Comparison of ENCODE assay signal across 16 mouse cellular contexts in genomic region chr4:98049584-98049983, GRCm38 (mm10).
DNase-seq lines count a peak whose midpoint lies in the region; ATAC-seq and TF ChIP-seq lines count a peak whose summit lies in the region.
"Had no signal": no experiment of that assay in that cellular context is flagged by ENCODE, and none has a peak within 500 bp of the region (broad histone marks: within the 10 kb centered on the region; RNA-seq: fewer than 3 reads in every experiment).

No protein-coding gene starts in this region.

- peak; percentile 34 for DNase-seq in embryo, embryonic 11 days
- no peak for DNase-seq in embryo, embryonic 10 days (ENCODE audit: low spot score)
- DNase-seq in kidney, adult 11 months: no peak
- peak; percentile 28 for DNase-seq in kidney, postnatal 0 days (ENCODE audit: low spot score)
- no peak for DNase-seq in thymus, postnatal 14 days
- no peak for DNase-seq in layer of hippocampus, postnatal 10 days (ENCODE audit: low spot score in 2 of 2)
- DNase-seq: cerebellum, adult 11 months; cerebellum, postnatal 36 days had no signal

- H3K27me3 ChIP-seq in kidney, embryonic 15.5 days: no peaks in the 10 kb centered on the region
- H3K27me3 ChIP-seq in kidney, postnatal 0 days (ENCODE audit: insufficient read depth, low read length): no peaks in the 10 kb centered on the region
- H3K27me3 ChIP-seq in neural tube, embryonic 15.5 days (replicated peaks): no peaks in the 10 kb centered on the region
- H3K27me3 ChIP-seq: CH12.LX; forebrain, embryonic 13.5 days; Patski had no signal

- no peak overlapping the region for H3K9ac ChIP-seq in kidney, embryonic 15.5 days
- no peak overlapping the region for H3K9ac ChIP-seq in kidney, postnatal 0 days (ENCODE audit: low read depth, low read length)
- no peak overlapping the region for H3K9ac ChIP-seq in neural tube, embryonic 15.5 days (replicated peaks)
- H3K9ac ChIP-seq: forebrain, embryonic 13.5 days had no signal

- no peaks in the 10 kb centered on the region for H3K9me3 ChIP-seq in kidney, embryonic 15.5 days (replicated peaks)
- H3K9me3 ChIP-seq in kidney, postnatal 0 days (replicated peaks; ENCODE audit: low read length): no peaks in the 10 kb centered on the region
- no peaks in the 10 kb centered on the region for H3K9me3 ChIP-seq in neural tube, embryonic 15.5 days (replicated peaks)
- H3K9me3 ChIP-seq: forebrain, embryonic 13.5 days had no signal

- peaks cover 22% of the 10 kb centered on the region for H3K4me1 ChIP-seq in kidney, embryonic 15.5 days
- peaks cover 3% of the 10 kb centered on the region; the same call in 1 of the 2 replicates for H3K4me1 ChIP-seq in kidney, postnatal 0 days (replicated peaks; ENCODE audit: insufficient read depth, low read length)
- peaks cover 21% of the 10 kb centered on the region for H3K4me1 ChIP-seq in neural tube, embryonic 15.5 days

- 0 out of 2 replicates have a peak overlapping the region, but pooled peaks have one; percentile 11 for H3K27ac ChIP-seq in kidney, embryonic 15.5 days
- no peak overlapping the region for H3K27ac ChIP-seq in kidney, postnatal 0 days
- H3K27ac ChIP-seq in neural tube, embryonic 15.5 days (replicated peaks): peak overlapping the region; percentile 43; the same call in 1 of the 2 replicates
- H3K27ac ChIP-seq: forebrain, embryonic 13.5 days had no signal

- H3K4me2 ChIP-seq in kidney, embryonic 15.5 days: no peak overlapping the region
- no peak overlapping the region for H3K4me2 ChIP-seq in kidney, postnatal 0 days (ENCODE audit: low read length)
- no peak overlapping the region for H3K4me2 ChIP-seq in neural tube, embryonic 15.5 days
- H3K4me2 ChIP-seq: forebrain, embryonic 13.5 days; liver, embryonic 11.5 days had no signal

- 0 out of 2 replicates have a peak, but pooled peaks have one; percentile 9 for ATAC-seq in kidney, embryonic 15.5 days (replicated peaks; ENCODE audit: low FRiP score)
- ATAC-seq in kidney, postnatal 0 days (replicated peaks; ENCODE audit: low FRiP score, low read depth): no peak
- no peak for ATAC-seq in neural tube, embryonic 15.5 days (ENCODE audit: low FRiP score)
- ATAC-seq: forebrain, embryonic 13.5 days; intestine, embryonic 16.5 days; lung, postnatal 0 days; Patski had no signal

- WGBS in kidney, embryonic 15.5 days: 42% methylated on average over 7 of the region's 7 CpGs
- 26% methylated on average over 7 of the region's 7 CpGs for WGBS in kidney, postnatal 0 days
- 41% methylated on average over 7 of the region's 7 CpGs for WGBS in neural tube, embryonic 15.5 days

- no peak overlapping the region for H3K4me3 ChIP-seq in kidney, embryonic 15.5 days (replicated peaks)
- H3K4me3 ChIP-seq in kidney, postnatal 0 days (replicated peaks; ENCODE audit: low read depth, low read length): no peak overlapping the region
- no peak overlapping the region for H3K4me3 ChIP-seq in neural tube, embryonic 15.5 days (replicated peaks)
- H3K4me3 ChIP-seq: forebrain, embryonic 13.5 days had no signal

- TF ChIP-seq CTCF in kidney, postnatal 0 days (IDR thresholded peaks at IDR 0.05; ENCODE audit: low read depth): no peak

- no peaks in the 10 kb centered on the region for H3K36me3 ChIP-seq in kidney, embryonic 15.5 days
- no peaks in the 10 kb centered on the region for H3K36me3 ChIP-seq in kidney, postnatal 0 days (ENCODE audit: insufficient read depth, low read length)
- H3K36me3 ChIP-seq in neural tube, embryonic 15.5 days: no peaks in the 10 kb centered on the region

Comparison
In these comparisons a context has a peak if more than half of its experiments do, and no peak if none do; other contexts are left out.
1. DNase-seq: peak in embryo, embryonic 11 days (single experiment) and kidney, postnatal 0 days (single experiment); none in embryo, embryonic 10 days (single experiment), kidney, adult 11 months (single experiment), thymus, postnatal 14 days (single experiment) and layer of hippocampus, postnatal 10 days (0 of 2).